Mouse (Mus musculus) left cerebral cortex, postnatal 10 days (tissue): ENCODE results near the gene Gm11239. TPM values are rescaled to one million over a fixed set of nuclear protein-coding genes. Genes with fewer than 3 reads are reported as not detected.
"Not testable (repeated sequence)": the region's sequence is repeated elsewhere in the genome, so short reads cannot be mapped to it uniquely, and the experiment has no call there.

Source experiments
- DNase-seq, 2 experiments: peaks; one replicate each; pipeline ENCODE4 v3.0.0; 2021 to 2022; ENCODE audit warnings: low spot score in 2 of 2, mixed read lengths in 1 of 2; ENCODE audit errors: extremely low spot score in 1 of 2
- intact Hi-C: fragments of 180-260 bp; cut with DNase I; formaldehyde crosslinking; loops from one replicate; pipeline ENCODE4 v1.15.1; 2025
- total RNA-seq, 2 experiments: library from RNA; stranded (reverse); gene quantifications; 2 replicates each; pipeline ENCODE4 v1.2.3; 2021

The Gm11239 gene
- not detected for total RNA-seq

- DNase-seq, intact Hi-C loops: not testable (repeated sequence)
Measured at GRCm38 (mm10) chr4:73668054-73668453, at the start of gene Gm11239. Gene Gm11239 (plus strand): TSS chr4:73668354.

DNA sequence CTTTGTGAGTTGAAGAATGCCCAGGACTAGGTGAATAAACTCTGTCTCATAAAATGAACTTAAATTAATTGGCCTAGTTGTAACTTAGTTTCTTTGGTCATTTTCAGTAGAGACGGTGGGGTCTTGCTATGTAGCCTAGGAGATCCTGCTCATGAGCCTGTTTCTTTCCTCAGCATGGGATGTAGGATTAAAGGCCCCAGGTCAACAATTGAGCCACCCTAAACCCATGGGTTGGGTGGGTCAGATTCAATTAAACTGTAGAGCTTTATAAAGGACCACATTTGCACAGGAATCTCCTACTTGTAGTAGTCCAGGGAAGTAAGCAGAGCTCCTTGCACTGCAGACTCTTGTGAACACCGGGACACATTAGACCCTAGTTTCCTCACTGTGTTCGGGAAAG, 45.5 kb upstream of the Gm11239 start, which contains the start of gene Gm11237:
Gene Gm11237 (plus strand): TSS at position 301 of the 400 bp plus-strand sequence.
- intact Hi-C loops, DNase-seq: not testable (repeated sequence)

DNA sequence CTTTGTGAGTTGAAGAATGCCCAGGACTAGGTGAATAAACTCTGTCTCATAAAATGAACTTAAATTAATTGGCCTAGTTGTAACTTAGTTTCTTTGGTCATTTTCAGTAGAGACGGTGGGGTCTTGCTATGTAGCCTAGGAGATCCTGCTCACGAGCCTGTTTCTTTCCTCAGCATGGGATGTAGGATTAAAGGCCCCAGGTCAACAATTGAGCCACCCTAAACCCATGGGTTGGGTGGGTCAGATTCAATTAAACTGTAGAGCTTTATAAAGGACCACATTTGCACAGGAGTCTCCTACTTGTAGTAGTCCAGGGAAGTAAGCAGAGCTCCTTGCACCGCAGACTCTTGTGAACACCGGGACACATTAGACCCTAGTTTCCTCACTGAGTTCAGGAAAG, 30.3 kb upstream of the Gm11239 start, which contains the start of gene Gm11236:
Gene Gm11236 (plus strand): TSS at position 301 of the 400 bp plus-strand sequence.
- intact Hi-C loops, result not testable (repeated sequence)

GRCm38 (mm10) chr4:73661864-73662263, 6.3 kb upstream of the Gm11239 start:
- DNase-seq, intact Hi-C loops: not testable (repeated sequence)

More for the DNA sequence above, 30.3 kb upstream of the Gm11239 start, which contains the start of gene Gm11236:
- not testable (repeated sequence) for DNase-seq

- intact Hi-C loops, DNase-seq: not testable (repeated sequence)
Measured at GRCm38 (mm10) chr4:73683216-73683615, 15.1 kb downstream of the Gm11239 start, which contains the start of gene Gm428. Gene Gm428 (plus strand): TSS chr4:73683516.

DNA sequence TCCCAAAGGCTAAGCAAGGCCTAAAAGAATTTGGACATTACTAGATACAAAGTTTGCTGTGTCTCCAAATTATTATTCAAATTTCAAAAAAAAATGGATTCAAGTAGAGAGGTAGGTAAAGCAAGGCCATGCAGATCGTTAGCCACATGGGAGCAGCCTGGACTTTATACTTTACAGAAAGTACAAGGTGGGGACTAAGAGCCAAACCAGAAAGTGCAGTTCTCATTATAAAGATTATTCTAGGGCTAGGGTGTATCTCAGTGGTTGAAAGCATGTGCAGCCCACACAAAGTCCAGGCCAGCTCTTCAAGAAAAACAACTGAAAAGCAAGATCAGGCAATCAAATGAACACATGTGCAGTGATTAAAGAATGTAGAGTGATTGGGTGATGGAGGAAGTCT, 50.6 kb downstream of the Gm11239 start:
- intact Hi-C loops, result no loop called here

GRCm38 (mm10) chr4:73719819-73720218, 51.7 kb downstream of the Gm11239 start:
- DNase-seq, result no peak
- intact Hi-C loops, result no loop called here

More for the DNA sequence above, 50.6 kb downstream of the Gm11239 start:
- no peak for DNase-seq

Other genes starting within 250 kb of the Gm11239 start
- gene Gm11238, start 60.5 kb upstream of the Gm11239 start, total RNA-seq, result not detected
- not detected for gene Gm11237, start 45.4 kb upstream of the Gm11239 start, total RNA-seq
- gene Gm11236, start 30.2 kb upstream of the Gm11239 start, total RNA-seq, result not detected
- not detected for gene Gm428, start 15.2 kb downstream of the Gm11239 start, total RNA-seq
- under 1 TPM; 0.21 to 0.61 TPM for gene Rasef, start 122.6 kb downstream of the Gm11239 start, total RNA-seq
- gene Gm11758, start 207.9 kb downstream of the Gm11239 start, total RNA-seq, result not detected
- not detected for gene Gm11757, start 222.8 kb downstream of the Gm11239 start, total RNA-seq
- not detected for gene Gm13871, start 237.6 kb downstream of the Gm11239 start, total RNA-seq